Mouse (Mus musculus) lung, postnatal 4 days (tissue): ENCODE results near the gene Rassf8.

Source experiments
- DNase-seq, 2 experiments: peaks; one replicate each; pipeline ENCODE4 v3.0.0; 2021

Rassf8 gene

GRCm38 (mm10) chr6:145747671-145748640, 1.4 kb downstream of the Rassf8 start:
- DNase-seq = peak in 1 of 2 experiments; percentile 34

DNA sequence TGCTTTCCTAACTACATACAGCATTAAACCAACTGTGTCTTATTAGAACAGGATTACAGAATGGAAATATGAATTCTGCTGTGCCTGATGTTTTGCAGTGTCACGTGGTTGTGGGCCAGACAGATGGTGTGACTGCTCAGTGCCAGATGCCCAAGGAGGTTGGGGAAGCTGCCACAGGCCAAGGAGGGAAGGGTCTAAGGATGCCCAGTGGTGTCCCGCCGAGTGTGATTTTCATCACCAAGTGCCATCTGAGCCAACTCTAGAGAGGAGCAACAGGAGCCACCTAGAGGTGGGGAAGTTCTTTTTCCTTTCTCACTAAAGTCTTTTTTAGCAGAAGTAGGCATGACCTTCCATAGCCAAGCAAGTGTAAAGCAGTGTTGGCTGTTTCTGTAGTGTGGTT, 3.8 kb downstream of the Rassf8 start:
- DNase-seq = no peak

DNA sequence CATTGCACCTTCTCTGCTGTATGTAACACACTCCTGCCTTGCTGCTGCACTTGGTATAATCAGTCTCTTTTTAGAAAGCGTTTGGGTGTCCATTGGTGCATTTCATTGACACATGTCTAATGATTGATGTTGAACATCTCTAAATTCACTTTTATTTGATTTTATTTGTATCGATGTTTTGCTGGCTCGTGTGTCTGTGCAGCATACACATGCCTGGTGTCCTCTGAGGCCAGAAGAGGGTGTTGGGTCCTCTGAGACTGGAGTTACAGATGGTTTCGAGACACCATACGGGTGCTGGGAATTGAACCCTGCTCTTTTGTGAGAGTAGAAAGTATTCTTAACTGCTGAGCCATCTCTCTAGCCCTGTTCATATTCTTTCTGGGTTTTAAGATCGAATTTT, 6.7 kb downstream of the Rassf8 start:
- DNase-seq = no peak

DNA sequence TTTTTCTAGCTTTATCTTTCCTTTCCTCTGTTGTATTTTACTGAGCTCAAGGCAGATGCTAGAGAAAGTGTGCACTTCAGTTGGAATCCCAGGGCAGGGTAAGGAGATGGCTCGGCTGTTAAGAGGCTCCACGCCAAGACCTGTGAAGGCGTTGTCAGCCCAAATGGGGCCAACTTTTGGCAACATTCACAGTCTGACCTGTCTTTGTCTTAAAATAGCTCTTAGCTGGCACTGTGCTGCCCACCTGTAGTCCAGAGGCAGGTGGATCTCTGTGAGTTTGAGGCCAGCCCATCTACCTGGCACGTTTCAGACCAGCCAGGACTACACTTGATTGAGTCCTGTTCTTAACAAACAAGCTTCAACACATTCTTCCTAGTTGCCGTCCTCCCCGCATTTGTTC, 7.9 kb downstream of the Rassf8 start:
- no peak for DNase-seq

GRCm38 (mm10) chr6:145755942-145756639, 9.5 kb downstream of the Rassf8 start:
- no peak for DNase-seq

DNA sequence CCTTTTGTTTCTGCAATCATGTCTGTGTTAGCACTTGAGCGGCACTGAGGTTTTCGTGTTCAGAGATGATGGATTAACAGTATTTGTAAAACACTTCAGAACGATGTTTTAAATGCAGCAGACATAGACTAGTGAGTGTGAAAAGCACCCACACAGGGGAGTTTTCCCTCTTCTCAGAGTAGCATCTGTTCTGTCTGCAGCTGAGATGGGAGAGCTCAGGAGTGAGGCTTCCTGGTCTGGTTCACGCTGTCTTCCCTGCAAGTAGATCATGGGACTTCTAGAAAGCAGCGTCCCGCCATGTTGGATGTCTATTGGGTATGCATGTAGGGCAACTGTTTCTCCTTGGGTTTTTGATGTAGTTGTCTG, 10.1 kb downstream of the Rassf8 start:
- no peak for DNase-seq

DNA sequence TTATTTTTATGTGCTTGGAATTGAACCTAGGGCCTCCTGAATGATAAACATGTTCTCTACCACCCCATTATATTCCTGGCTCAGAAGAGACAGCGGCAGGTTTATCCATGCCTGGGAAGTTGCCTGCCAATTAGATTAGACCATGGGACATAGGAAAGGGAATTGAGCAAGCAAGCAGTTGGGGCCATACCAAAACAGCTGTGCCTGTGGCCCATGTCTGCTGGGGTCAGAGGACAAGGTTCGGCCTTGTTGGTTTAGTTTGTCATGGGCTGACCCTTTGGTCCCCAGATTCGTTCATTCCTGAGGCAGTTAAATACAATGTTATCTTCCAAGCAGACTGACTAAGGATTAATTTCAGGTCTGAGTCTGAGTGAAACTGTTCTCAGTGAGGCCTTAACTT, 10.8 kb downstream of the Rassf8 start:
- DNase-seq = no peak

DNA sequence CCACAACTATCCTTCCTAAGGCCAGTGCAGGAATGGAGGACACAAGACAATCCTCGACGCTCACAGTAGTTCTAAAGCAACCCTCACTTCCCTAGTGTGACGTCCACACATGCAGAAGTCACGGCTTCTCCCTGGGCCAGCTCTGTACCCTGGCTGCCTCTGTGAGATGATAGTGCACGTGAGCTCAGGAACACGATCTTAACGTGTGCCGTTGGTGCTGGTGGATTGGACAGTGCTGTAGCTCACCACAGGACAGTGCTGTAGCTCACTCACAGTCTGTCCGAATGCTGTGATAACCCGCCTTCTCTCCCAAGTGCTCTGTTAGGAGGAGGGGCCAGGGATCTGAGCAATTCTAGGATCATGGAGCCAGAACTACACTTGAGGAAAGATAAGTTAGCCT, 12.1 kb downstream of the Rassf8 start:
- no peak for DNase-seq

GRCm38 (mm10) chr6:145759432-145759831, 12.9 kb downstream of the Rassf8 start:
- no peak for DNase-seq

- no peak for DNase-seq
Measured at GRCm38 (mm10) chr6:145760246-145761016, 13.9 kb downstream of the Rassf8 start.

- DNase-seq = no peak
Measured at GRCm38 (mm10) chr6:145761151-145761935, 14.8 kb downstream of the Rassf8 start.

DNA sequence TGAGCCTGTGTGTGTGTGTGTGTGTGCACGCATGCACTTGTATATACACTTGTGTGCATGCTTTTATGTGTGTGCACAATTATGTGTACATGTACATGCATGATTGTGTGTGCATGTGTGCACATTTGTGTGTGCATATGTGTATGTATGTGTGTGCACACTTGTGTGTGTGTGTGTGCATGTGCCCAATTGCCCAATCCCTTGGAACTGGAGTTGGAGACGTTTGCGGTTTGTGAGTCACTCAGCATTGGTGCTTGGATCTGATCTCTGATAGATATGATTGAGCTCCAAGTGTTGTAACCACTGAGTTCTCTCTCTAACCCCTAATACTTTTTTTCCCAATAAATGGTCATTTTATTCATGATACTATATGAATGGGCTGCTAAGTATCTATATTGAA, 15.5 kb downstream of the Rassf8 start:
- no peak for DNase-seq

- DNase-seq = no peak
Measured at GRCm38 (mm10) chr6:145763051-145763450, 16.5 kb downstream of the Rassf8 start.

DNA sequence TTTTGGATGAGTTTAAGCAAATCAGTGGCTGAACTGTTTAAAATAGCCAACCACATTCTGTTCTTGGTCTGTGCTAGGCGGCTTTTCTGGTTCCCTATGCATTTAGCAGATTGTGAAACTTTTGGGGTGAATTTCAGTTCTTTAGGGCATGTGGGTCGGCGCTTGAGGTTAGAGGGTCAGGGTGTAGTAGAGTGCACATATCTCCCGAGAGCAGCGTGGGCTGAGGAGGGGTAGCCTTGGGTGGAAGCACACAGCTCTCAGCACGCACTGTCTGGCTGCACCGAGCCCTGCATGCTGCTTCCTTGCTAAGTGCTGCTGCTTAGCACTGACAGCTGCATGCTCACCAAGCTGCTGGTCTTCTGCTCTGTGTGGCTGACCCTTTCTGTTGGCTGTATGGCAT, 18.5 kb downstream of the Rassf8 start:
- DNase-seq = no peak

GRCm38 (mm10) chr6:145766971-145767370, 20.4 kb downstream of the Rassf8 start:
- DNase-seq = no peak

GRCm38 (mm10) chr6:145767637-145768036, 21.1 kb downstream of the Rassf8 start:
- DNase-seq = no peak

GRCm38 (mm10) chr6:145768671-145769292, 22.2 kb downstream of the Rassf8 start:
- DNase-seq = peak; percentile 79 to 91

DNA sequence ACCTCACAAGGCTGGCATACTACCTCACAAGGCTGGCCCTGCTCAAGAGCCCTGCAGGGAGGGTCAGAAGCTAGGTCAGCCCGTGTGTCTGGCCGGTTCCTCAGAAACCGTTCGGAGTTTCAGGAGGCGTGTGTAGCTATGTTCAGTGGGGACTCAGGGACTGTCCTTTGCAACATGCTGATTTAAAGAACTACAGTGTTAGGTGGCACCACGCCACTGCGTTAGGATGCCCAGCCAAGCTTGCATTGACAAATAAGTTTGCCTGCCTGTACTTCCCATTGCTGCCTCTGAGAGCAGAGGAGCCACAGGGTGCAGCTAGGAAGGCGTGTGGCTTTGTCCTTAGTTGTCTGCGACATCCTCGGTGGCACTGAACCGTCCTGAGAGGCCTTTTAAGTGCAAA, 23.3 kb downstream of the Rassf8 start:
- DNase-seq = peak; percentile 30 to 45

DNA sequence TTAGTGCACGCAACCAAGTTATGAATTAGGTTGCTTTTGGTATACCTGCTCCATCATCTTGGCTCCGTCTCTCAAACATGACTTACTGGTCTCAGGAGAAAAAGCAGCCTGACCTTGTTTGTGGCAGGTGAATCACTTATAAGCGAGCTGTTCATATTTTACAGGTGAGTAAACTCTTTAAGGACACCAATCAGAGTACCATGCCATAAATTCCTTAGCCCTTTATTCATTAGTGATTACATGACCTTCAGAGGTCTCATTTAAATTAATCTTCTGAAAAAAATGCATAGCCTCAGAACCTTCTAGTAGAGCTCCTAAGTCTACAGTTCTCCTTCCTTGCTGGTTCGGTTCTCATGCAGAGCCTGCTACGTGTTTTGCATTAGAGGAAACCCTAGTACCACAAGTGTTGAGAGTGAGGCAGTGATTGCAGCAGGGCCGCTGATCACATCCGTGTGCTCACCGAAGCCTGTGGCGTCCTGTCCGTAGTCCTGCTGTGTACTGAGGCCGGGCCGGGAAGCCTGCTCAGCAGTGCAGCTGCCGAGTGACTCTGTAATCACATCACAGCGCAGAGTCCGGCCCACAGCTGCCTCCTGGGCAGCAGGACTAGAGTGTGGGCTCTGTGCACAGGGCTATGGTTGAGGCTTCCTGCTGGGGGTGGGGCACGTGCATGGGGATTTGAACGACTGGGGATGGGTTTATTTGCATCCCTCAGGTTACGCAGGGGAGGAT, 23.9 kb downstream of the Rassf8 start:
- no peak for DNase-seq

DNA sequence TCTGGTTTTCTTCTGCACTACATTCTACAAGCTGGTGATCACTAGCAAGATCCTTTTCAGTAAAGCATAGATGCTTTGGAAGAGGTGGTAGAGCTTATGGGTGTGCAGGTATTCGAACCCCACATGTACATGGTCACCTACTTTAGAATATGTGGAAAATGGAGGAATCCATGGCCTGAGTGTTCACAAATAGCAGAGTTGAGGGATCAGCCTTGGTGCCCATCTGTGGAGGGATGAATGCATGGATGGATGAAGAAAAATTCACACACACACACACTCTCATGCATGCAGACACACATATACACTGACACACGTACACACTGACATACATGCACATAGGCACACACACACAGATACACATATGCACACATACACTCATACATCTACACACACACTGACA, 27.9 kb downstream of the Rassf8 start:
- DNase-seq = no peak

- no peak for DNase-seq
Measured at GRCm38 (mm10) chr6:145776241-145776640, 29.7 kb downstream of the Rassf8 start.
